Mouse (Mus musculus): ENCODE measurements around the gene Susd1.

DNA sequence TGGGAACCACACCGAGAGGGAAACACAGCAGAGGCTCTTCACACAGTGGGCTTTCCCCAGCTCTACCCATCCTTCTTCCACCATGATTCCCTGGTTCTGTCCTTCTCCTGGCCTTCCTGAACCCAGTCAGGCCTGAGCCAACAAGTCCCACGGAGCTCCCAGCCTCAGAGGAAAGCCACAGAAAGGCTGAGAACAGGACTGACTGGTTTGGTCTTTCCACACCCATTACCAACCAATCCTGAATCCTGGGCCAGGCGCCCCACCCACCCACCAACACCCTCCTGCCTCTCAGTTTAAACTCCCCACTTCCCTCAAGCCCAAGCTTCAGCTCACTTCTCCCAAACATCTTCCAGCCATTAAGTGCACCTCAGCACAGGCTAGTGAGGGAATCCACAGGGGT lies 4.4 kb downstream of the Susd1 start:
- TF ChIP-seq CTCF (IDR thresholded peaks at IDR 0.05; ENCODE audit: borderline replicate concordance, insufficient read depth, low read depth, low read length) (no peak), POLR2A (IDR thresholded peaks at IDR 0.05; ENCODE audit: borderline replicate concordance, insufficient read depth, low read length) (no peak)

All from cerebellum, adult 2 months (tissue).